Mouse (Mus musculus): ENCODE measurements at regions not wholly inside any gene's neighbourhood (a gene's known extent, or its start where the extent isn't known, plus 50 kb on each side); places are given as distances from the start of the nearest gene placed in this dataset.
"Not testable (repeated sequence)": the region's sequence is repeated elsewhere in the genome, so short reads cannot be mapped to it uniquely, and the experiment has no call there.

DNA sequence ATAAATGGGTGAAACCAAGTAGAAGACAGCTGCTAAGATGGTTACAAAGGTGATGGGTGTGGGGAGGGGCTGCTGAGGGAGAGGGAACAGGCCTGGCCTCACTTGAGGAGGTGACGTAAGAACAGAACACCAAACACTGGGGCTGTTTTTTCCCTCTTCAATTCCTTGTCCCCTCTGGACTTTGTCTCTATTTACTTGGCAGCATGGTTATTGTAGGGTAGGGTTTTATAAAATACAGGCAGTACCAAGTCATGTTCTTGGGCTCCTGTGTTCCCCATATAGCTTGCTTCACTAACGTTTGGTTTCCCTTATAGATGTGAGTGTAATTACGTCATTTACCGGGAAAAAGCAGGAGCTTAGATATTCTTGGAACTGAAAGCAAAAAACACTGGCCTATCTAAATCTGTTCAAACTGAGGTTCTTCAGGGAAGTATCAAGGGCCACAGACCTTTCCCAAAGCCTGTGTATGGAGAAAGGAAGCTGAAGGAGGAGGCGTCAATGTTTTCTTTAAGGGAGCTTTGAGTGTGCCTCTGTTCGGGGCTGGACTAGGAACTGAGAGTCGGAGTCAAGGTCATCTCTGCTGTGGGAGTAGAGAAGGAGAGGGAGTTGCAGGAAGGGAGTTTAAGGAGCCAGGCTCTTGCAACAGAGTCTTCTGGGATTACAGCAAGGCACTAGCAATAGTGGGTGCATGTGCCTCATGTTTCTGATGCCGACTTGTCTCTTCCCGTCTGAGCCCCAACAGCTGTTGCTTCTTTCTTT, 85.1 kb upstream of the Atp1b1 start:
- DNase-seq (ENCODE audit: low spot score in 2 of 2): no peak

DNA sequence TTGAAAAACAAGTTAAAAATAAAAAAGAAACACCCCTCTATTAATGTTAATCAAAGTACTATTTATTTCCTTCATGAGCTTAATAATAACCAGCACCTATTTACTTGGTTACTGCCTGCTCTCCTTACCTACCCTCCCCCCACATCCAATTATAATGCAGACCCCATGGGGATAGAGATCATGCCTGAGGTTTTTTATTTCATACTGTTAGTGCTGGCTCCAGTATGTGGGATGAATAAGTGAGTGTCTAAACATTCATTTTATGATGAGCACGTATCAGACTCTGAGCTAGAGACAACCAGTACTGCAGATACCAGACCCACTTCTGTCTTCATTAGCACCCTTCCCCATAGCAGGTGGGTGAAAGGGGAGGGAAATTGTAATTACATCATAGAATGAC, 83.6 kb upstream of the Atp1b1 start:
- no peak for DNase-seq (ENCODE audit: low spot score in 2 of 2)

DNA sequence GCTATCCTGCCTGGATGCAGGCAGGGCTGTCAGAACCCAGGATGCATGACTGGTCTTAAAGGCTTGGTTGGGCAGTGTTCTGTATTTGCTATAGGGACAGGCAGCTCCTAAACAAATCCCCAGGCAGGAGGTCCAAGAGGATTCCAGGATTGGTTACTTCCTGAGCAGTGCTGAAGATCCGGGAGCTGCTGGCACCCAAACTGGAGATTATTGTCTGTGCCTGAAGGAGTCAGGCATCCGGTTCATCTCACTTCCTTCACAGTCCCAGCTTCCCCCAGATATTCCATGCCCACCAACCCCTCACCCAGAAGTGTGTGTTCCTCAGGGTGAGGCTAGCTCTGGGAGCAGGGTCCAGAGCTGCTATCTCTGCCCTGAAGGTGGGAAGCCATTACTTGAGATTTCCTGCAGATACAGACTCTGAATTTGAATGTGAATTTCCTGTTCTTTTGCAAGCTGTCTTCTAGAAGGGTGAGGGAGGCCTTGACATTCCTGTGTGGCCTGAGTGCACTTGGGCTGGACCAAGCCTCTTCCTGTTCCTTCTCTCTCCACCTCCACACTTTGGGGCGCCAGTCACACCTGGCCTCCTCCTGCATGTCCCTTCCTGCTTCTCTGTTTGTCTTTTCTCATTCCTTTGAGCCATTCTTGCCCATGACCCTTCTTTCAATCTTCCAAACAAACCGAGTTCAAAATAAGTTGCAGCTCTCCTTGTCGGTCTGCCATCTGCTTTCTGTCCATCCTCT, 80.3 kb upstream of the Atp1b1 start:
- DNase-seq (ENCODE audit: low spot score in 2 of 2): no peak

DNA sequence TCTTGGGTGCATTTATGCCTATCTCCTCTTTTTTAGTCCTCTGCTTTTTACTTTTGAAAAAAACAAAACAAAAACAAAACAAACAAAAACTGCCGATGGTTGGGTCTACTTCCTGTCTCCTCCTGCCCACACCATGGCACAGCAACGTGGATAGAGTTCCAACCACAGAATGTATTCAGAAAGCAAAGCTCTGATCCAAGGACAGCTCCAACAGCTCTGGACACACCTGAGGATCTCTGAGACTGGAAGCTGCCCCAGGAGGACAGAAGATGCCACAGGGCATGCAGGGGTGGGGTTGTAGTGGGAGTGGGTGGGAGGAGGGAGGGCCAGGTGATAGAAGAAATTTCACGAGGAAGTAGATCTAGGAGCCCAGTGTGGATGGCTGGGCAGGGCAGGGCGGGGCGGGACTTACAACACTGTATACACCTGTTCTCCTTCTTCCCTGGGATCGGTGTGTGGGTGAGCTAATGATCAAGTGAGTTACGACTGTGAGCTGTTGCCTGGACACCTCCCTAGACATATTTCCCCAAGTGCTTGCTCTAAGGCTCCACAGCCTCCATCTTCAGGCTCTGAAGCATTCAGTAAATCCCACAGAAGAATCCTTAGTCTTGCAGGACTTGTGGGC, 79.3 kb upstream of the Atp1b1 start:
- no peak for DNase-seq (ENCODE audit: low spot score in 2 of 2)

DNA sequence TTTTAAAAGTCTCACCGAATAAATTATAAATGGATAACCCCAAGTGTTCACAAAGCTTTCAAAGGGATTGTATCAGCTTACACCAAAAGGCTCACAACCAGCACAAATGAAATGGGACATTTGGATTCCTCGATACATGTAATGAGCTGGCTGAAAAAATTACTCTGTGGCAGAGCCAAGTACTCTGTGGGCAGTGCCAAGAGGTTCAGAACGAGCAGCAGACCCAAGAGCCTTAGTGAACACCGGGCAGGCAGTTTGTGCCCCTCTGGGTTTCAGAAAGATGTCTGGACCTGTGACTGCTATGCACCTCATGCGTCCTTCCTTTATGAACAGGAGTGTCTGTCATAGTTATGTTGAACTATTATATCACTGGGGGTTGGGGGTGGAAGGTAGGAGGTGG, 74.0 kb upstream of the Atp1b1 start:
- no peak for DNase-seq (ENCODE audit: low spot score in 2 of 2)

DNA sequence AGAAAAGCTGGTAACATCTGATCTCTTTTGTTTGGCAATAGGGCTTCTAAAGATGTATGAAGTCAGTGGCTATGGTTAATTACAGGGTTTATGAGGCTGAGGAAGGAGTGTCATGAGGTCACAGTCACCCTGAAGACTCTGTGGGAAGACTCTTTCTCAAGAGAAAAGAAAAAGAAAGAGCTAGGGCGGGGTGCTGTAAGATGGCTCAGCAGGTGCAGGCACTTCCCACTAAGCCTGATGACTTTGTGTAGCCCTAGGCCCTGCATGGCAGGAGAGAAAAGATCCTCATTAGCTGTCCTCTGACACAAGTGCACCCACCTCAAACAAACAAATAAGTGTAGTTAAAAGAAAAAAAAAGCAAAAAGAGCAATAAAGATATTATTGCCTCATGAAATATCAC, 73.6 kb upstream of the Atp1b1 start:
- no peak for DNase-seq (ENCODE audit: low spot score in 2 of 2)

DNA sequence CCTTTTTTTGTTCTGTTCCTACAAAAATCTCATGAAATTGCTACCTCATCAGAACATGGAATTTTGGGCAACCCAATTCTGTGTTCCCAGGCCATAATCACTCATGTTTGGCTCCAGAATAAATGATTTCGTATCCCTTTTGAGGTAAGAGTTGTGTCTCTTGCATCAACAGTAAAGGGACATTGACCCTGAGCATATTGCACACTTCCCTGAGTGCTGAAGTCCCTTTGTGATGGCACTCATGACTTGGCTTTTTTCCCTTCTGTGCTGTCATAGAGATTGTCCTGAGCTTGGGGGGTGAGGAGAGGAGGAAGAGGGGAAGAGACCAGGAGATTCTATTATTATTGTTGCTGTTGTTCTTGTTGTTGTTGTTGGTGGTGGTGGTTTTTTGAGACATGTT, 68.6 kb upstream of the Atp1b1 start:
- DNase-seq (ENCODE audit: low spot score in 2 of 2): no peak

DNA sequence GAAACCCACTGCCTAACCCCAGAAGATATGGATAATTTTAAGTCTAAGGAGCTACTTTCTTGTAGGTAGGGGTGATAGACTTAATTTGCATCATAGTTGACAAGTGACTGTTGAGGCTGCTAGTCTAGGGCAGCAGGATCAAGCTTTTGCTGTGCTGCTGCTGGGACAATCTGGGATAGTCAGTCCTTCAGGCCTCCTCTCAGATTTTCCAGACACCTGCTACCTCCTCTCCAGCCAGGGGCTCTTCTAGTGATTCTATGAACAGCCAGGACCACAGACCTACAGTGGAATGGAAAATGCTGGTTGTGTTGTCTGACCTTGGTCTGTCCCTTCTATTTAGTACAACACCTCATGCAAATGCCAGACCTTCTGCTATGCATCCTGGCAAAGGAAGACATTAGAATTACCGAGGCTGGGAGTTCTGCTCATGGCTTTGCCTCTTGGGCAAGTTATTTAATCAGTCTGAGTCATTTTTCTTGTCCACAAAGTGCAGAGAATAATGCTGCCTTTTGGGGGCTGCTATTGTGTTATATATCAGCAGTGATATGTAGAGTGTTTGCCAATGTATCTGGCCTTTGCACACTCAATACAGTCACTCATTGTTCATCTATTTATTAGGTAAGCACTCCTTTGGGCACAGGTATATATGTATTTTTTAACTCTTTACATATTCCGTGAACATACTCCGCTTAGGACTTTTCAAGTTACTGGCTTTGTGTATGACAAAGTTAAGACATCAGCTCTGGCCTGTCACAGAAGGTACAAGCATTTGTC, 64.4 kb upstream of the Atp1b1 start:
- no peak for DNase-seq (ENCODE audit: low spot score in 2 of 2)

DNA sequence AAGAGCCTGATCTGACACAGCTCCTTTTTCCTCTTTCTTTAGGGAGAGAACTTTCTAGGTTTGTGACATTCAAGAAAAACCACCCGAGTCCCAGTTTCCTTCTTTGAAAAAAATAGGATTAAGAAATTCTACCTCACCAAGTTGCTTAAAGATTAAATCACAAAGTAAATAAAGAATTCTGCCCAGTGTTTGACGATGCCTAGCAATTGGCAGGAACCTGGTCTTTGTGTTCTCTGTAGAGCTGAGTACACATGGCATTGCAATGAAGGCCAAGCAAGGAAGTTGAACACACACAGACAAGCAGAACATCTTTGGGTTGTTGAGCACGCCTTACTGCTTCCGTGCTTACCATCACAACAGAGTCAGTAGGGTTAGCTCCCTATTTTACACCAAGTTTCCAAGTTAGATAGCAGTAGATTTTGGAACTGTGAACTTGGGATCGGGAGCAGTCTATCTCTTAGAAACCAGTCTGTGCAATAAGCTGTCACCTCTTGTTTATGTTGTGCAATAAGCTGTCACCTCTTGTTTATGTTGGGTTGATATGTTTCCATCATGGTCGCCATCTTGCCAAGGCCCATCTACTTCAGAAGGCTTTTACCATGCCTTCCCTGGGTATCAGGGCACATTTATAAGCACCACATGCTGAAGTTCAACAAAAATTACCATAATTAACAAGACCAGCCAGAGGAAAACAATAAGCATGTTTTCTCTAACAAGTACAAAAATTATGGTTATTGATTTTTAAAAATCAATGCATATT, 63.4 kb upstream of the Atp1b1 start:
- no peak for DNase-seq (ENCODE audit: low spot score in 2 of 2)

DNA sequence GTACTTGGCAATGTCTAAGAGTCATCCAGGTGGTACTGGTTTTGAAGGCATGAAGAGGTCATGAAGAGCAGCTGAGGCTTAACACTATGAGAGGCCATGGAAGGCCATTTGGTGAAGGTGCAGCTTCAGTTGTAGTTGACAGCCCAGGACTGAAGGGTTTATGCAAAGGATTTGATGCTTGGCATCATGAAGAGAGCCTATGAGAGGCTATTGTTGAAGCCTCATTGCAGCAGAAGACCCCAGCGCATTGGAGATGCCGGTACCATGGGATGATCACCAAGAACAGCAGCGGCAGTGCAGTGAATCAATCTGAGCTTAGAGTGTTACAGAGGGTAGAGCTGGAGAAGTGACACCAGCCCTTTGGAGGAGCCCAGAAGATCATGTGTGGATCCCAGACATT, 60.7 kb upstream of the Atp1b1 start:
- DNase-seq (ENCODE audit: low spot score in 2 of 2): no peak

DNA sequence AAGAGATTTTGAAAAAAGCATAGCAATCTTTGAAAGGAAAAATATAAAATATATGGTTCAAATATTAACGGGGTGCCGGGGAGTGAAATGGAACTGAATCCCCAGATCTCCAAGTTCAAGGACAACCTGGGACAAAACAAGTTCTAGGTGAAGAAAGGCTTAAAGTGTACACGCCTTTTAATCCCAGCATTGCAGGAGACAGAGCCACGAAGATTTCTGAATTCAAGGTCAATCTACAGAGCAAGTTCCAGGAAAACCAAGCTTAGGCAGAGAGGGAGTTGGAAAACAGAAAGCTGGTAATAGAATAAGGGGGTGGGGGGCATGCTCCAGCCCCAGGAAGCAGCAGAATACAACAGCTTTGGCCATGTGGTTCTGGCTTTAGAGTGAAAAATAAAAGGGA, 60.2 kb upstream of the Atp1b1 start:
- no peak for DNase-seq (ENCODE audit: low spot score in 2 of 2)

DNA sequence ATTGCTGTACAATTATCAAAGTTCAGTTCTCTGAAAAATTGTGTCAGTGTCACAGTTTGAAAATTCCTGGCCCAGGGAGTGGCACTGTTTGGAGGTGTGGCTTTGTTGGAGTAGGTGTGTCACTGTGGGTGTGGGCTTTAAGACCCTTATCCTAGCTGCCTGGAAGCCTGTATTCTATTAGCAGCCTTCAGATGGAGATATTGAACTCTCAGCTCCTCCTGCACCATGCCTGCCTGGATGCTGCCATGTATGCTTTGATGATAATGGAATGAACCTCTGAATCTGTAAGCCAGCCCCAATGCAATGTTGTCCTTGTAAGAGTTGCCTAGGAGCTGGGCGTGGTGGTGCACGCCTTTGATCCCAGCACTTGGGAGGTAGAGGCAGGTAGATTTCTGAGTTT, 59.2 kb upstream of the Atp1b1 start:
- not testable (repeated sequence) for DNase-seq (ENCODE audit: low spot score in 2 of 2)

DNA sequence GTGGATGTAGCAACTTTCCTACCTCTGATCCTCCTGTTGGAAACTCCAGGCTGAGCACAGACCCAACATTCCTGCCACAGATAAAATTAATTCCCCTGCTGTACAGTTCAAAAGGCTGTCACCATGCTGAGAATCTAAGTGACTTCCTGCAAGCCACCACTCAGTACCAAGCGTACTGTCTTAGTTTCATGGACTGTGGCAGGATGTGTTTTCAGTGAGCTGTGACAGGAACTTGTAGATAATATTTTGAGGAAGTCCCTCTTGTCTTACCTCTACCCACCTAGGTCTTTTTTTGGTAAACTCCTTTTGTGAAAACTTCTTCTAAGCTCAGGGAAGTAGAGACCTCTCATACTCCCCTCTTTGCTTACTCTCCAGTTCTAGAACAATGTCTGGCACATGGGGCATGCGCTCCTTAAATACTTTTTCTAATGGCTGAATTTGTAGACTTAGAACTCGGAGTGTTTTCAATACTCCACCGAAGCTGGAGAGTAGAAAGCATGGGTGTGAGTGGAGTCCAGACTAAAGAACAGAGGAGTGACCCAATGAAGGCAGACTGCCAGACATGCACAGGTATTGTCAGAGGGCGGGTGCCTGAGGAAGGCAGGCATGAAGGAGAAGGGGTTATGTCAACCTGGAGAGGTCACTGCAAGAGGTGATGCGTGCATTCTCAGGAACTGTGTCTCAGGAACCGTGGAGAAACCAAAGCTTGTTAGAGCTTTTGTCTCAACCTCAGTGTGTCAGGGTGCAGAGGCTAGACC, 53.7 kb upstream of the Atp1b1 start:
- no peak for DNase-seq (ENCODE audit: low spot score in 2 of 2)

DNA sequence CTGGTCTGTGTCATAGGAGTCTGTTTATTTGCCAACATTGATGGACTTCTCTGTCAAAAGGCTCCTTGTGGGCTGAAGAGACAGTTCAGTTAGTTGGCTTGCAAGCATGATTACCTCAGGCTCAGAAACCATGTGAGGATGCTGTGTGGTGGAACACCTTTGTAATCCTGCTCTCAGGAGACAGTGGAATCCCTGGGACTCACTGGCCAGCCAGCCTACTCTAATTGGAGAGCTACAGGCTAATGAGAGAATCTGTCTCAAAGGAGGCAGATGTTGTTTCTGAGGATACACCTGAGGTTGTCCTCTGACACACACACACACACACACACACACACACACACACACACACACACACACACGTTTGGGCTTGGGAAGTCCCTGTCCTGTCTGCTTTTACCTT, 51.1 kb upstream of the Atp1b1 start:
- no peak for DNase-seq (ENCODE audit: low spot score in 2 of 2)

DNA sequence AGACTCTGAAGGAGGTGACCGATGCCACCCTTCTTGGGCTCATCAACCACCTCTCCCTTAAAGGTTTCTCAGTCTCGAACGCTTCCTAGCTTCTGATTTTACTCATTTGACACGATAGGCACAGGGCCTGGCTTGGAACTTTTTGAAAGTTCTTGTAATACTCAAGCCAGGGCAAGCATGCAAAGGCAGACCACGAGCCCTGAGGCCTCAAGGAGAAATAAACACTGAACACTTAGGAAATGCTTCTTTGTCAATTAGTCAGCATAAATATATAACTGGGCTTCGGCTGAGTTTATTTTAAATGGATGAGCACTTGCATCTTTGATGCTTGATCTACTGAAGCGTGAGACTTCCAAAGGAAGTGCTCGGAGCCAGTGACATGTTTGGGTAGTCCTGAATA, 50.4 kb upstream of the Atp1b1 start:
- DNase-seq (ENCODE audit: low spot score in 2 of 2): no peak

DNA sequence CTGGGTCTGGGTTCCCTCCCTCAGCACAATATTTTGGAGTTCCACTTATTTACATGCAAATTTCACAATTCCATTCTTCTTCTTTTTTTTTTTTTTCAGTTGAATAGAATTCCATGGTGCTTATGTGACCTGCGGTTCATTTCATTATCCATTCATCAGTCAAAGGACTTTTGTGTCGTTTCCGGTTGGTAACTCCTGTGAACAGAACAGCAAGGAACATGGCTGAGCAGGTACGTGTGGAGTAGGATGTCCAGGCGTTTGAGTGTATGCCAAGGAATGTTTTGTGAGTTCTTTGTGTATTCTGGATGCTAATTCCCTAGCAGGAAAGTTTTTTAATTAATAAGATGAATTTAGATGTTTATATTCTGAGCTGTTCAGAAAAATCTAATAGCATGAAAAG, 50.0 kb upstream of the Atp1b1 start:
- DNase-seq (ENCODE audit: low spot score in 2 of 2): no peak

All from spleen, postnatal 4 days (tissue).